Mouse (Mus musculus): ENCODE measurements around the gene Apoa4. TPM values are rescaled to one million over a fixed set of nuclear protein-coding genes. Genes with fewer than 3 reads are reported as not detected.

Gene Apoa4
- total RNA-seq, 2 experiments from 2014 or later, result not detected

DNA sequence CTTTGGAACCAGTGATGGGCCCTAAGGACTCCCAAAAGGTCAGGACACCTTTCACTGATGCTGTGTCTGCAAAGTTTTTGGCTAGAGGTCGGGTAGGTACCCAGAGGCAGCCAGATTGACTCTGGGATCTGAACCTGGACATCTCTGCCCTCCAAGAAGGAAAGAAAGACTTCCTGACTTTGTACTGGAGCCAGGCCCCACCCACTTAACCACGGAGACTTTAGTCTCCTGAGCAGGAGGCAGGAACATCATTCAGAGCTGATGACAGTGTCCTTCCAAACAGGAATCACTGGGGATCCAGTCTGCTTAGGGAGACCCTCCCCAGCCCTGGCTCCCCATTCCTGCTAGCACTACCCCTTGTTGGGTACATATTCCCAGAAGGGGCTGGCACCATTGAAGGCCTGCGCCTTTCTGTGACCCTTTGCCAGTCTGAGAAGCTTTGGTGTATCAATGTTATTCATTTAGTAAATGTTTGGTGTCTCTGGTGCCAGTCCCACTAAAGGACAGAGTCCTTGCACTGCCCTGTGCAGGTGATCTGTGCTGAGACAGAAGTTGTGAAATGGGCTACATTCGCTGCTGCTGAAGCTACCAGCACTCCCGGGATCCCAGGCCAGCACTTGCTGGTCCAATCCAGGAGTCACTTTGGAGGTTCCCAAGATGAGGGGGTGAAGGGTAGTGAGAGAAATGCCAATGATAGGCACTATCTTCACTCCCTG lies 15.4 kb upstream of the Apoa4 start:
- DNase-seq, result no peak
- intact Hi-C loops (cut with DNase I), result no loop called here

DNA sequence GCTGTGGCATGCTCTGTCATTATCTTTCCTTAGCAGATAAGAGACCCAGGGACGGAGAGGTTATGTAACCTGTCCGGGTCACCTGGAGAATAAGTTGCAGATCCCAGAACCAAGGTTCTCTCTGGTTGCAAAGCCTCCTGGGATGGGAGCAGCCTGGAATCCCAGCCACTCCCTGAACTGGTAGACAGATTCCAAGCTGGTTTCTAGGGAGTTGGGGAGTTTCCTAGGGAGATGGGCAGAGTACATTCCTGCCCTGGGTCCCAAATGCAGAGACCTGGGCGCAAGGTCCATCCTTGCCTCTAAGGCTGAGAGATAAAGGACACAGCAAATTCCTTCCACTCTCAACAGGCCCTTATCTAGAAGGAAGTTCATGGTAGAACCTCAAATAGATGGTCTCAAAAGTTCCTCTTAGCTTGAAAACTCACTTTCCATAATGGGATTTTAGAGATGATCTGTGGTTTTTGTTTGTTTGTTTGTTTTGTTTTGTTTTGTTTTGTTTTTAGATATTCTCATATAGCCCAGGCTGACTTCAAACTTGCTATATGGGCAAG lies 13.4 kb upstream of the Apoa4 start:
- no peak for DNase-seq
- intact Hi-C loops (cut with DNase I), result no loop called here

GRCm38 (mm10) chr9:46228491-46228890 lies 12.0 kb upstream of the Apoa4 start, which contains the start of gene Apoa1:
Gene Apoa1 (plus strand): TSS chr9:46228580.
- DNase-seq, result no peak
- intact Hi-C loops (cut with DNase I), result no loop called here

DNA sequence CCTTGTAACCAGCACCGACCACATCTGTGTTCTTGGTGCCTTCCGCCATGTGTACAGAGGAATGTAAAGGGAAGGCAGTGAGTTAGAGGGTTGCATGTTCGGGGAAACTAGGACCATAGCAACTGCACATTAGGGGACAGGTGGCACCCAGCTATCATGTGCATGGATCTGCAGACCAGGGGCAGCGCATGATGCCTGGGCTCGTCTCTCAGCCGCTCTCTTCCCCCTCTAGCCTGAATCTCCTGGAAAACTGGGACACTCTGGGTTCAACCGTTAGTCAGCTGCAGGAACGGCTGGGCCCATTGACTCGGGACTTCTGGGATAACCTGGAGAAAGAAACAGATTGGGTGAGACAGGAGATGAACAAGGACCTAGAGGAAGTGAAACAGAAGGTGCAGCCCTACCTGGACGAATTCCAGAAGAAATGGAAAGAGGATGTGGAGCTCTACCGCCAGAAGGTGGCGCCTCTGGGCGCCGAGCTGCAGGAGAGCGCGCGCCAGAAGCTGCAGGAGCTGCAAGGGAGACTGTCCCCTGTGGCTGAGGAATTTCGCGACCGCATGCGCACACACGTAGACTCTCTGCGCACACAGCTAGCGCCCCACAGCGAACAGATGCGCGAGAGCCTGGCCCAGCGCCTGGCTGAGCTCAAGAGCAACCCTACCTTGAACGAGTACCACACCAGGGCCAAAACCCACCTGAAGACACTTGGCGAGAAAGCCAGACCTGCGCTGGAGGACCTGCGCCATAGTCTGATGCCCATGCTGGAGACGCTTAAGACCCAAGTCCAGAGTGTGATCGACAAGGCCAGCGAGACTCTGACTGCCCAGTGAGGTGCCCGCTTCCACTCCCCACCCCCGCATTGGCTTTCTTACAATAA lies 10.7 kb upstream of the Apoa4 start:
- DNase-seq, result peak; percentile 60 to 71
- intact Hi-C loops (cut with DNase I), result loop anchor here (2.0 kb wide), 1 partner anchor 17 kb away; no protein-coding TSS in a partner anchor

- DNase-seq, result no peak
- intact Hi-C loops (cut with DNase I), result loop anchor here (2.0 kb wide), 1 partner anchor 16 kb away; no protein-coding TSS in a partner anchor
Observed at GRCm38 (mm10) chr9:46230450-46230975, 10.0 kb upstream of the Apoa4 start.

GRCm38 (mm10) chr9:46235196-46235595 lies 5.3 kb upstream of the Apoa4 start:
- intact Hi-C loops (cut with DNase I), result no loop called here

GRCm38 (mm10) chr9:46235596-46235648 lies 5.1 kb upstream of the Apoa4 start, which contains the start of gene Apoc3:
Gene Apoc3 (minus strand): TSS chr9:46235636.
- intact Hi-C loops (cut with DNase I), result no loop called here
- no peak for DNase-seq

More at GRCm38 (mm10) chr9:46235196-46235595, 5.3 kb upstream of the Apoa4 start:
- DNase-seq, result no peak

DNA sequence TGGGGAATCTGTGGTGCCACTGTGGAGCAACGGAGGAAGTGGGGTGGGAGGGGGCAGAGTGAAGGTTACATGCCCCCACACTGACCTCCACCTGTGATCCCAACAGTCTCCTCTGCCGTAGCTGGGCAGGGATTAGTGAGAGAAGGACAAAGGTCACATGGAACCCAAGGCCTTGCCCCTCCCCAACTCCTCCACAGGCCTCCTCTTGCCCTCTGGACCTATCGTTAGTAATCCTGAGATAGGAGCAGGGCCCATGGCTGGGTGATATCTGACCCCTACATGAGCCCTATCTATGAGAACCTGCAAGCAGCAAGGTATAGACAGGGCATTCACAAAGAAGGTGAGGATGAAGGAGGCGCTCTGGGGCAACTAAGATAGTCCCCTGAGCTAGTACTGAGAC lies 4.8 kb upstream of the Apoa4 start:
- DNase-seq, result no peak
- intact Hi-C loops (cut with DNase I), result no loop called here

GRCm38 (mm10) chr9:46238850-46239249 lies 1.6 kb upstream of the Apoa4 start:
- no peak for DNase-seq
- intact Hi-C loops (cut with DNase I), result no loop called here

- no peak for DNase-seq
- intact Hi-C loops (cut with DNase I), result no loop called here
Observed at GRCm38 (mm10) chr9:46241818-46242217, 1.3 kb downstream of the Apoa4 start.

- intact Hi-C loops (cut with DNase I), result no loop called here
- no peak for DNase-seq
Observed at GRCm38 (mm10) chr9:46243122-46243521, 2.6 kb downstream of the Apoa4 start.

- no peak for DNase-seq
- intact Hi-C loops (cut with DNase I), result no loop called here
Observed at GRCm38 (mm10) chr9:46243584-46243983, 3.1 kb downstream of the Apoa4 start.

- intact Hi-C loops (cut with DNase I), result loop anchor here (1.0 to 2.0 kb wide), 2 partner anchors 16 to 244 kb away; no protein-coding TSS in a partner anchor
- peak in 1 of 2 experiments; percentile 38 for DNase-seq
Observed at GRCm38 (mm10) chr9:46246752-46247324, 6.3 kb downstream of the Apoa4 start.

GRCm38 (mm10) chr9:46256177-46256576 lies 15.7 kb downstream of the Apoa4 start:
- intact Hi-C loops (cut with DNase I), result no loop called here
- DNase-seq, result no peak

- DNase-seq, result no peak
- intact Hi-C loops (cut with DNase I), result no loop called here
Observed at GRCm38 (mm10) chr9:46256658-46257385, 16.3 kb downstream of the Apoa4 start.

- intact Hi-C loops (cut with DNase I), result no loop called here
- DNase-seq, result no peak
Observed at GRCm38 (mm10) chr9:46257546-46257945, 17.1 kb downstream of the Apoa4 start.

DNA sequence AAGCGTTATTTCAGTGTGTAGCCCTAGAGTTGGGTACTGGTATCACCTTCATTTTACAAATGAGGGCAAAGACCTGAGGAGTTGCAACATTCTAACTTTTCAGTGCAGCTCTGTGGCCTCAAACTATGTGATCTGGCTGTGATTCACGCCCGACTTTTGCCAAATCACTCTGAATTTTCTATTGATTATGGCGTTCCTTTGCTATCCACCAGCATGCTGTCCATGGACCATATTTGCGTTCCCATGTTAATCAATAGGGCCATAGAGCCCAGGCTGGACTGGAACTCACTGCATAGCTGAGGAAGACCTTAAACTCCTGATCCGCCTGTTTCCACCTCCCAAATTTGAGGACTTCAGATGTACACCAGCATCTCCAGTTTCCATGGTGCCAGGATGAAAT lies 18.6 kb downstream of the Apoa4 start:
- no peak for DNase-seq
- intact Hi-C loops (cut with DNase I), result no loop called here

DNA sequence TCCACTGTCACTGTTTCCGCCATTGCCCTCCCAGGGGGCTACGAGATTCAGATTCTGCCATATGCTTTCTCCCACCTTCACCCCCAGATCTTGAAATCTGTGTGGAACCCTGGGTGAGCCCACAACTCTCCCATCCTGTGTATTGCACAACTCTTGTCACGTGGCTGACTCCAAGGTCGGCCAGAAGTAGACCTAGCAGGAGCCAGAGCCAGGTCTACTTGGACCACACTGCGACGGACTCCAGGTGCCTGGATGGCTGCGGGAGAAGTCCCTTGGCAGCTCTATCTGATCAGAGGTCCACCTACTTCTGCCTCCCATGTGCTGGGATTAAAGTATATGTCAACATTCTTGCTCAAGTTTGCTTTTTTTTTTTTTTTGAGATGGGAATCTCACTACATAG lies 20.6 kb downstream of the Apoa4 start:
- DNase-seq, result no peak
- intact Hi-C loops (cut with DNase I), result no loop called here

DNA sequence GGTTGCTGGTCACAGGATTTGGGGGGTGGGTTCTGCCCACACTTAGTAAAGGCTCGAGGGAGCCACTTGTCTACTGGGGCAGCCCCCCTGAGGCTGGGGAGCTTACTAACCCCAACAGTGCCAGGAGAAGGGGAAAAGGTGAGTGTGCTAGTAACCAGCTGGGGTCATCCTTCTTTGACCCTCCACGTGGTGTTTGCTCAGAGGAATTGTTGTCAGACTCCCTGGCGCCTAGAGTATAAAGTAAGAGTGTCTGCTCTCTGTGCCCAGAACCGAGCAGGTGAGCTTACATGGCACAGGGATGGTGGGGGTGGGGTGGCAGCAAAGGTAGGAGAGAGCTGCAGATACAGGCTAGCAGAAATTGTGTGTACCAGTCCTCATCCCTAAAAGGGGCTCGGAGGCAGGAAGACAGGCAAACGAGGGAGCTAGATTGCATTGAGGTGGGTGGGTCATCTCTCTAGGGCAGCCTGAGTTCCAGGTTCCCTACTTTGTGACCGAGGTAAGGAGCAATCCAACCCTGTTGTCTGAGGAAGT lies 27.9 kb downstream of the Apoa4 start, which contains the start of gene Apoa5:
TSS of gene Apoa5 (plus strand) at position 291 of the 531 bp plus-strand sequence.
- DNase-seq, result no peak
- intact Hi-C loops (cut with DNase I), result no loop called here

DNA sequence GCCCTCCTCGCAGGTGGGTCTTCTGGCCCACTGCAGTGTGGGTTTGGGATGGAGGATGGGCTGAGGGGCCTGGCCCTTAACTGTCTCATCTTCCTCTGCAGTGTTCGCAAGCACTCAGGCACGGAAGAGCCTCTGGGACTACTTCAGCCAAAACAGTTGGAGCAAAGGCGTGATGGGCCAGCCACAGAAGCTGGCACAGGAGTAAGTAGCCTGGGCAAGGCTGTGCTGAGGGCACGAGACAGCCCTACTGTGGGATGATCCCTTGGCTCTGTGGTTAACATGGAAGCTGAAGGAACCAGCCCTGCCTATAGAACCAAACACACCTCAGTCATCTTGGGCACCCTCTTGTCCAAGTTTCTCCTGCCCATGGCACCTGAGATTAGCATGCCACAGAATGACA lies 28.6 kb downstream of the Apoa4 start:
- intact Hi-C loops (cut with DNase I), result no loop called here
- DNase-seq, result no peak
